Mouse (Mus musculus) lung, adult 2 months (tissue): Measurements from ENCODE around the gene Orm2.

Source experiments
- CTCF ChIP-seq: fragments of 200-500 bp; IDR thresholded peaks from 2 replicates; pipeline ENCODE4 v1.5.1; 2011; ENCODE audit warnings: mild to moderate bottlenecking, low read length, control low read depth; ENCODE audit not compliant: insufficient read depth
- POLR2A ChIP-seq: fragments of 200-500 bp; IDR thresholded peaks from 2 replicates; pipeline ENCODE4 v1.6.1; 2011; ENCODE audit warnings: low read depth, mild to moderate bottlenecking, control low read depth, low read length, borderline replicate concordance; ENCODE audit errors: extremely low read depth

GRCm38 (mm10) chr4:63344295-63344694, 18.0 kb upstream of the Orm2 start, which contains the start of gene Orm1:
- no peak for TF ChIP-seq CTCF
- TF ChIP-seq POLR2A = no peak
